Mouse (Mus musculus): ENCODE data around the gene Eif4a2.

GRCm38 (mm10) chr16:23123104-23123503 is 15.9 kb downstream of the Eif4a2 start:
- TF ChIP-seq EP300 (IDR thresholded peaks at IDR 0.05; ENCODE audit: low read depth): no peak
- TF ChIP-seq CTCF (IDR thresholded peaks at IDR 0.05; ENCODE audit: low read depth): no peak

Measured in heart, postnatal 0 days (tissue).